ENCODE assay signal across 7 mouse cellular contexts in genomic region chr1:85793208-85794105, GRCm38 (mm10). TPM values are rescaled to one million over a fixed set of nuclear protein-coding genes. Genes with fewer than 3 reads are reported as not detected.
DNase-seq lines count a peak whose midpoint lies in the region; ATAC-seq and TF ChIP-seq lines count a peak whose summit lies in the region.

Cab39 (plus strand) TSS chr1:85793441.

- WGBS in intestine, postnatal 0 days, result under 1% methylated on average over 108 of the region's 118 CpGs
- under 1% methylated on average over 96 of the region's 118 CpGs for WGBS in midbrain, embryonic 12.5 days
- under 1% methylated on average over 117 of the region's 118 CpGs for WGBS in small intestine, adult 2 months

- H3K4me2 ChIP-seq in intestine, postnatal 0 days (replicated peaks; ENCODE audit: low read depth), result peak within 1 kb of the TSS; percentile 68
- H3K4me2 ChIP-seq in midbrain, embryonic 12.5 days (replicated peaks), result peak within 1 kb of the TSS; percentile 68

- H3K4me3 ChIP-seq in intestine, postnatal 0 days (ENCODE audit: low read depth, low read length), result peak within 1 kb of the TSS; percentile 94
- peak within 1 kb of the TSS; percentile 98 for H3K4me3 ChIP-seq in midbrain, embryonic 12.5 days
- H3K4me3 ChIP-seq in small intestine, adult 2 months (ENCODE audit: low read depth, low read length), result peak within 1 kb of the TSS; percentile 99

- H3K9me3 ChIP-seq in intestine, postnatal 0 days (ENCODE audit: control insufficient read depth), result no peaks in the 10 kb centered on the region
- no peaks in the 10 kb centered on the region for H3K9me3 ChIP-seq in midbrain, embryonic 12.5 days

- peak; percentile 72 for DNase-seq in adrenal gland, adult 8-10 months
- peak; percentile 85 for DNase-seq in embryo, embryonic 9.5 days (ENCODE audit: extremely low spot score)
- no peak for DNase-seq in gonadal fat pad, adult 2 months (ENCODE audit: low read depth)
- peak; percentile 89 for DNase-seq in left cerebral cortex, postnatal 4 days

- peak within 1 kb of the TSS; percentile 99 for H3K27ac ChIP-seq in intestine, postnatal 0 days (ENCODE audit: low read depth, low read length)
- H3K27ac ChIP-seq in midbrain, embryonic 12.5 days (replicated peaks), result peak within 1 kb of the TSS; percentile 98
- peak within 1 kb of the TSS; percentile 98 for H3K27ac ChIP-seq in small intestine, adult 2 months (ENCODE audit: insufficient read depth, low read depth, low read length)

- intact Hi-C loops in left cerebral cortex, postnatal 4 days (cut with DNase I), result no loop called here

- H3K4me1 ChIP-seq in intestine, postnatal 0 days (replicated peaks; ENCODE audit: control insufficient read depth, insufficient read depth, low read length), result peaks cover 3% of the 10 kb centered on the region; the same call in 1 of the 2 replicates
- H3K4me1 ChIP-seq in midbrain, embryonic 12.5 days, result peaks cover 15% of the 10 kb centered on the region
- peaks cover 26% of the 10 kb centered on the region for H3K4me1 ChIP-seq in small intestine, adult 2 months (ENCODE audit: control insufficient read depth, insufficient read depth, insufficient read length, low read length)

- peak; percentile 79 for ATAC-seq in intestine, postnatal 0 days
- ATAC-seq in midbrain, embryonic 12.5 days (ENCODE audit: low FRiP score, low read depth), result peak; percentile 95

- peak within 1 kb of the TSS; percentile 97 for H3K9ac ChIP-seq in intestine, postnatal 0 days (ENCODE audit: low read depth, low read length)
- H3K9ac ChIP-seq in midbrain, embryonic 12.5 days (replicated peaks), result peak within 1 kb of the TSS; percentile 99

- H3K27me3 ChIP-seq in intestine, postnatal 0 days (replicated peaks; ENCODE audit: control insufficient read depth, insufficient read depth, low read length), result no peaks in the 10 kb centered on the region
- no peaks in the 10 kb centered on the region; the same call in 1 of the 2 replicates for H3K27me3 ChIP-seq in midbrain, embryonic 12.5 days
- no peaks in the 10 kb centered on the region for H3K27me3 ChIP-seq in small intestine, adult 2 months (ENCODE audit: control insufficient read depth, insufficient read depth, low read length)

- 0 out of 2 replicates have a peak, but pooled peaks cover 5% of the 10 kb centered on the region for H3K36me3 ChIP-seq in intestine, postnatal 0 days (ENCODE audit: control insufficient read depth, insufficient read depth)
- H3K36me3 ChIP-seq in midbrain, embryonic 12.5 days, result no peaks in the 10 kb centered on the region
- H3K36me3 ChIP-seq in small intestine, adult 2 months (ENCODE audit: control insufficient read depth, insufficient read depth, low read length), result peaks cover 5% of the 10 kb centered on the region

- peak; percentile 90 for TF ChIP-seq POLR2A in small intestine, adult 2 months (IDR thresholded peaks at IDR 0.05; ENCODE audit: low read depth, low read length)

- peak; percentile 84 for TF ChIP-seq CTCF in intestine, postnatal 0 days (IDR thresholded peaks at IDR 0.05; ENCODE audit: low read depth)
- TF ChIP-seq CTCF in small intestine, adult 2 months (IDR thresholded peaks at IDR 0.05; ENCODE audit: extremely low read depth, insufficient read length, insufficient replicate concordance, low read depth, low read length), result peak; percentile 62

RNA-seq across cellular contexts. Expression of gene Cab39, which starts in this region (rescaled TPM):
- total RNA-seq in adrenal gland, adult 8-10 months (2022), result 100 to 1,000 TPM; 103 to 136 (median 114) TPM
- 52.5 and 61.4 TPM in 2 replicates for polyA plus RNA-seq in gonadal fat pad, adult 2 months (2012; rRNA removed)
- 33.8 and 36.6 TPM in 2 replicates for polyA plus RNA-seq in intestine, postnatal 0 days (2015; fragmentation: Nextera tagmentation; extraction: Ambion mirVana)
- 100 to 1,000 TPM; 134 to 144 TPM for total RNA-seq in left cerebral cortex, postnatal 4 days (2021)
- polyA plus RNA-seq in midbrain, embryonic 12.5 days (2016; fragmentation: Nextera tagmentation; extraction: Ambion mirVana), result 69.2 and 79.9 TPM in 2 replicates
- 36.8 and 67.0 TPM in 2 replicates for polyA plus RNA-seq in small intestine, adult 2 months (2012; rRNA removed)
